Mouse (Mus musculus) small intestine, adult 2 months (tissue): ENCODE measurements around the gene Brca1. TPM values are rescaled to one million over a fixed set of nuclear protein-coding genes. Genes with fewer than 3 reads are reported as not detected.
"Not testable (repeated sequence)": the region's sequence is repeated elsewhere in the genome, so short reads cannot be mapped to it uniquely, and the experiment has no call there.

ENCODE experiments used
- H3K27ac ChIP-seq: fragments of 200-500 bp; 2 replicates; pipeline ENCODE4 v1.5.1; 2012; ENCODE audit warnings: low read depth, low read length, control low read depth, inconsistent platforms; ENCODE audit not compliant: insufficient read depth
- H3K27me3 ChIP-seq: fragments of 200-500 bp; 2 replicates; pipeline ENCODE4 v1.6.1; 2012; ENCODE audit warnings: mild to moderate bottlenecking, moderate library complexity, low read length, inconsistent platforms; ENCODE audit not compliant: control insufficient read depth, insufficient read depth
- H3K36me3 ChIP-seq: fragments of 200-500 bp; 2 replicates; pipeline ENCODE4 v1.6.1; 2012; ENCODE audit warnings: mild to moderate bottlenecking, low read length, control low read depth, inconsistent platforms; ENCODE audit not compliant: control insufficient read depth, insufficient read depth
- H3K4me1 ChIP-seq: fragments of 200-500 bp; 2 replicates; pipeline ENCODE4 v1.6.1; 2012; ENCODE audit warnings: low read length, inconsistent platforms, mixed read lengths; ENCODE audit not compliant: control insufficient read depth, insufficient read depth, insufficient read length
- H3K4me3 ChIP-seq: fragments of 200-500 bp; 2 replicates; pipeline ENCODE4 v1.5.1; 2012; ENCODE audit warnings: low read depth, mild to moderate bottlenecking, control low read depth, inconsistent platforms, low read length, moderate library complexity
- CTCF ChIP-seq: fragments of 200-500 bp; IDR thresholded peaks from 2 replicates; pipeline ENCODE4 v1.5.1; 2012; ENCODE audit warnings: low read depth, mild to moderate bottlenecking, control low read depth, inconsistent platforms, low read length, moderate library complexity, mixed read lengths; ENCODE audit not compliant: insufficient replicate concordance, insufficient read length; ENCODE audit errors: extremely low read depth
- POLR2A ChIP-seq: fragments of 200-500 bp; IDR thresholded peaks from 2 replicates; pipeline ENCODE4 v1.6.1; 2012; ENCODE audit warnings: low read depth, mild to moderate bottlenecking, control low read depth, inconsistent platforms, low read length, moderate library complexity
- WGBS: fragments of 180-500 bp; shearing (Covaris S2); methylation state at CpG from one replicate; pipeline ENCODE4 v1.1.7; 2018; 5-methylcytosine and 5-hydroxymethylcytosine counted together
- polyA plus RNA-seq: library from polyadenylated mRNA; depleted of rRNA; stranded (reverse); fragments of >200 nt; gene quantifications from 2 replicates; pipeline ENCODE4 v1.2.3, GENCODE M21; 2012; rRNA removed

Brca1 gene
- polyA plus RNA-seq: 0.24 and 1.0 TPM in 2 replicates

DNA sequence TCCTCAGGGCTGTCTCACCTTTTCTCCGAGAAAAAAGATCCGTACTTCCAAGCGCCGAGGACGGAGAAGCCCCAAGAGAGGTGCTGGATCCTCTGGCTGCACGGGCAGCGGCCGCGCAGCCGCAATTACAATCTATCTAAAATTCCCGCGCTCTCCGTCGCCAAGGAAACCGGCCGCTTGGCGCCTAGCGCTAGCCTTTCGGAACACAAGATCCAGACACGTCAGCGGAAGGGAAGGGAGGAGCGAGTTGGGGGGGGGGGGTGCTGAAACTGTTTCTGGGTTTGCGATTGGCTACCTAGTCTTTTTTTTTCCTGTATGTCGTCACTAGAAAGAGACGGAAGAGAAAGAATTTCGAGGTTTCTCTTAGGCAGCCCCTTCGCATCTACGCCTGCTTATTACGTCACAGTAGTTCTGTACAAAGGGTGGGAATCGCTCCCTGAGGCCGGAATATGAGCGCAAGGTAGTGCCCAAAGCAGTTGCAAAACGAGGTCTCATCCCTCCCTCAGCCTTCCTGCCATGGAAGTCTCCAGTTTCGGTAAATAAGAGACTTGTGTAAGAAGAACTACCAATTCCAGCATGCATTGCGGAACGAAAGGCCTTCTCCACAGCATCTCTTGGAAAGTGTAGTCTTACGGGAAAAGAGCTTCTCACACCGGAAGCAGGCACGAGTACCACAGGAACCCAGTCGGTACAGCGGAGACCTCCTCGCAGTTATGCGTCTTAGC is at the start of gene Brca1, which contains the start of gene Nbr1:
Brca1 (minus strand) TSS at position 205 of the 725 bp plus-strand sequence.
Nbr1 (plus strand) TSS at position 399 of the 725 bp plus-strand sequence.
- H3K4me1 ChIP-seq: no peaks in the 10 kb centered on the region; the same call in 1 of the 2 replicates
- peaks cover 6% of the 10 kb centered on the region for H3K36me3 ChIP-seq
- TF ChIP-seq POLR2A: no peak
- no peak for TF ChIP-seq CTCF
- no peaks in the 10 kb centered on the region for H3K27me3 ChIP-seq
- under 1% methylated on average over 43 of the region's 43 CpGs for WGBS
- H3K4me3 ChIP-seq: peak within 1 kb of the TSS; percentile 83
- peak within 1 kb of the TSS; percentile 93 for H3K27ac ChIP-seq

GRCm38 (mm10) chr11:101599156-101599555 is 47.4 kb upstream of the Brca1 start, which contains the start of gene Gm11634:
Gm11634 (minus strand) TSS chr11:101599256.
- H3K27me3 ChIP-seq: no peaks in the 10 kb centered on the region
- no peaks in the 10 kb centered on the region for H3K4me1 ChIP-seq
- TF ChIP-seq CTCF: no peak
- TF ChIP-seq POLR2A: no peak
- whole genome bisulfite sequencing: 74% methylated on average over 6 of the region's 6 CpGs
- H3K36me3 ChIP-seq: no peaks in the 10 kb centered on the region
- H3K27ac ChIP-seq: no peak within 1 kb of the TSS
- H3K4me3 ChIP-seq: no peak within 1 kb of the TSS

DNA sequence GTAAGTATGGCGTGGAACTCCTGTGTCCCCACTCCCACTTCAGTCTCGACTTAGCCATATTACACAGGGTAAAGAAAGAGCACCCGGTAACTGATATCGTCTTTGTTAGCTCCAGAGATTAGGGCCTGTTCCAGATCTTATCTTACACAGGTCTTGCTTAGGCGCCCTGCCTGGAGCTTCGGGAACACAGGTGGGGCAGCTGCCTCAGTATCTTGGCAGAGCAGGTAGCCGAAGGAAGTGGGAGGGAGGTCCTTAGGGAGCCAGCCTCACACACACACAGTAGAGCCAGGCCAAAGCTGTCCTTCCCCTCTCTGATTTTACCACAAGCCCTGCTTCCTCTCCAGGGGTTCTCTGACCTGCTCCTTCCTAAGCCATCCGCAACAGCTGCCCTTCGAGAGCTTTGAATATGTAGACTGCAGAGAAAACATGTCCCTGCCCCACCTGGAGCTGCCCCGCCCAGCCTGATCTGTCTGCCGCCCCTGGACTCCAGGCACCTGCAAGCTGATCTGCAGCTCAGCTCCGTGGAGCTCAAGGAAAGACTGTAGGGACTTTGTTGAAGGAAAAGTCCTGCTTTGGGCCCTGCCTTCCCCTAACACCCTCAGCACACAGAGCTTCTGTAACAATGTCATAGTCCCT is 38.4 kb upstream of the Brca1 start:
- Histone ChIP-seq H3K27me3 (no peaks in the 10 kb centered on the region), H3K4me1 (peaks cover 16% of the 10 kb centered on the region), H3K27ac (peak overlapping the region; percentile 83), H3K4me3 (no peak overlapping the region), H3K36me3 (peaks cover 29% of the 10 kb centered on the region)
- WGBS: 30% methylated on average over 12 of the region's 12 CpGs
- TF ChIP-seq POLR2A (no peak), CTCF (no peak)

GRCm38 (mm10) chr11:101589444-101589843 is 37.7 kb upstream of the Brca1 start:
- Histone ChIP-seq H3K4me3 (no peak overlapping the region), H3K36me3 (peaks cover 31% of the 10 kb centered on the region), H3K4me1 (peaks cover 16% of the 10 kb centered on the region), H3K27ac (peak overlapping the region; percentile 83), H3K27me3 (no peaks in the 10 kb centered on the region)
- TF ChIP-seq POLR2A (no peak), CTCF (peak; percentile 82; the same call in 1 of the 2 replicates)
- 10% methylated on average over 5 of the region's 5 CpGs for WGBS

DNA sequence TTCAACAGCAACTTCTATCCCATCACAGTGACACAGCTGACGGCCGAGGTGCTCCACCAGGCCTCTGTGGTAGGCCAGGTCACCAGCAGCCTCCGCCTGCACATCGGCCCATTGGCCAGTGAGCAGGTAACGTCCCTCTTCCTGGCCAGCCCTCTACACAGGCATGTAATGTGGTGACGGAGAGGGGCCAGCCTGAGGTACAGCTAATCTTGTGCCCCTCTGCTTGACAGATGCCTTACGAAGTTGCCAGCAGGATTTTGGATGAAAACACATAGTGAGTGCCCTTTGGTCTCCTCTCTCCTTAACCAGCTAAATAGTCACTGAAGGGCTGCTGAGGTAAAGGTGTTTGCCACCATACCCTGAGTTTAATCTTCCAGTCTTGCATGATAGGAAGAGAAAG is 37.1 kb upstream of the Brca1 start:
- Histone ChIP-seq H3K36me3 (peaks cover 31% of the 10 kb centered on the region), H3K27ac (peak overlapping the region; percentile 48; the same call in 1 of the 2 replicates), H3K27me3 (no peaks in the 10 kb centered on the region), H3K4me1 (peaks cover 16% of the 10 kb centered on the region), H3K4me3 (no peak overlapping the region)
- TF ChIP-seq POLR2A (no peak), CTCF (no peak)
- WGBS: 91% methylated on average over 7 of the region's 7 CpGs

GRCm38 (mm10) chr11:101587676-101588075 is 35.9 kb upstream of the Brca1 start:
- H3K36me3 ChIP-seq: peaks cover 34% of the 10 kb centered on the region
- peaks cover 16% of the 10 kb centered on the region for H3K4me1 ChIP-seq
- no peaks in the 10 kb centered on the region for H3K27me3 ChIP-seq
- no peak for TF ChIP-seq POLR2A
- no peak for TF ChIP-seq CTCF
- H3K4me3 ChIP-seq: no peak overlapping the region
- 84% methylated on average over 10 of the region's 10 CpGs for WGBS
- peak overlapping the region; percentile 17; the same call in 1 of the 2 replicates for H3K27ac ChIP-seq

- Histone ChIP-seq H3K4me1 (peaks cover 16% of the 10 kb centered on the region), H3K36me3 (peaks cover 31% of the 10 kb centered on the region), H3K4me3 (no peak overlapping the region), H3K27me3 (no peaks in the 10 kb centered on the region), H3K27ac (no peak overlapping the region)
- TF ChIP-seq CTCF (no peak), POLR2A (no peak)
- WGBS: 66% methylated on average over 4 of the region's 4 CpGs
Observed at GRCm38 (mm10) chr11:101585805-101586204, 34.0 kb upstream of the Brca1 start.

DNA sequence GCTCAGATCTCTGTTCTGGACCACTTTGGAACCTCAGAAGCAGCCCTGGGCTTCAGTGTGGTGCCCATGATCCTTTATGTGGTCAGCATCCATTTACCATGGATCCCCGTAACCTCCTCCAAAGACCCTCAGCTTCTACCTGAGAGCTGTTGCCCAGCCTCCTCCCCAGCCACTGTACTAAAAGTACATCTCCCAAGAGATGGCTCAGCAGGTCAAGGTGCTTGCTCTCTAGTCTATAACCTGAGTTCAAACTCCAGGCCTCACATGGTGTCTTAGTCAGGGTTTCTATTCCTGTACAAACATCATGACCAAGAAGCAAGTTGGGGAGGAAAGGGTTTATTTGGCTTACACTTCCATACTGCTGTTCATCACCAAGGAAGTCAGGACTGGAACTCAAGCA is 33.3 kb upstream of the Brca1 start:
- Histone ChIP-seq H3K36me3 (peaks cover 38% of the 10 kb centered on the region), H3K27ac (peak overlapping the region; percentile 85), H3K4me1 (peaks cover 14% of the 10 kb centered on the region)
- H3K4me3 ChIP-seq, H3K27me3 ChIP-seq: not testable (repeated sequence)
- WGBS: 94% methylated on average over 1 of the region's 1 CpGs
